Comparison of ENCODE assay signal across 15 mouse cellular contexts in genomic region chr8:92822386-92822785, GRCm38 (mm10).
"Had no signal": no experiment of that assay in that cellular context is flagged by ENCODE, and none has a peak within 500 bp of the region (broad histone marks: within the 10 kb centered on the region; RNA-seq: fewer than 3 reads in every experiment).

No protein-coding gene starts in this region.

- H3K9me3 ChIP-seq: limb, embryonic 12.5 days; liver, embryonic 13.5 days; megakaryocyte, embryonic 14.5 days; midbrain, embryonic 15.5 days; neural tube, embryonic 13.5 days had no signal

- H3K36me3 ChIP-seq: limb, embryonic 12.5 days; liver, embryonic 13.5 days; midbrain, embryonic 15.5 days; neural tube, embryonic 13.5 days had no signal

- H3K27me3 ChIP-seq: midbrain, embryonic 15.5 days had no signal

- H3K4me1 ChIP-seq: liver, embryonic 13.5 days had no signal

- DNase-seq: kidney, adult 18-20 months; kidney, postnatal 10 days; kidney, postnatal 4 days; liver, embryonic 13.5 days; lung, adult 2 months; lung, postnatal 36 days; right cerebral cortex, postnatal 14 days; thymus, postnatal 36 days had no signal

- H3K4me2 ChIP-seq: limb, embryonic 12.5 days; liver, embryonic 13.5 days; midbrain, embryonic 11.5 days; midbrain, embryonic 15.5 days; neural tube, embryonic 13.5 days had no signal

- H3K4me3 ChIP-seq: layer of hippocampus, adult 2 months; limb, embryonic 12.5 days; liver, embryonic 13.5 days; megakaryocyte, embryonic 14.5 days; midbrain, embryonic 15.5 days; neural tube, embryonic 13.5 days had no signal

- ATAC-seq: lung, postnatal 0 days; midbrain, embryonic 15.5 days had no signal

- H3K9ac ChIP-seq: liver, embryonic 13.5 days; midbrain, embryonic 15.5 days; neural tube, embryonic 13.5 days had no signal

- H3K27ac ChIP-seq: layer of hippocampus, adult 2 months; limb, embryonic 12.5 days; liver, embryonic 13.5 days; midbrain, embryonic 15.5 days; neural tube, embryonic 13.5 days had no signal
